Mouse (Mus musculus): Measurements from ENCODE around the gene Dtd1. TPM values are rescaled to one million over a fixed set of nuclear protein-coding genes. Genes with fewer than 3 reads are reported as not detected.

Gene Dtd1
- polyA plus RNA-seq, 1 experiment from 2014 or later: 47.9 TPM

- Histone ChIP-seq H3K4me2 (replicated peaks; ENCODE audit: low read depth, low read length) (no peak overlapping the region), H3K9ac (ENCODE audit: low read depth, low read length) (no peak overlapping the region), H3K27me3 (ENCODE audit: control insufficient read depth, insufficient read depth, low read length) (no peaks in the 10 kb centered on the region), H3K4me3 (ENCODE audit: low read length) (no peak overlapping the region), H3K9me3 (ENCODE audit: control insufficient read depth, low read length) (no peaks in the 10 kb centered on the region), H3K4me1 (ENCODE audit: control insufficient read depth, insufficient read depth, low read length) (no peaks in the 10 kb centered on the region; the same call in 1 of the 2 replicates), H3K36me3 (ENCODE audit: control insufficient read depth, insufficient read depth, low read length) (no peaks in the 10 kb centered on the region), H3K27ac (ENCODE audit: low read depth, low read length) (no peak overlapping the region)
- no peak for ATAC-seq (ENCODE audit: low FRiP score, low TSS enrichment)
- 67% methylated on average over 8 of the region's 8 CpGs for WGBS
Measured at GRCm38 (mm10) chr2:144774636-144775160, 175.0 kb downstream of the Dtd1 start.

GRCm38 (mm10) chr2:144775626-144776025, 175.9 kb downstream of the Dtd1 start:
- no peak overlapping the region for H3K9ac ChIP-seq (ENCODE audit: low read depth, low read length)
- no peak overlapping the region for H3K27ac ChIP-seq (ENCODE audit: low read depth, low read length)
- H3K36me3 ChIP-seq (ENCODE audit: control insufficient read depth, insufficient read depth, low read length): no peaks in the 10 kb centered on the region
- H3K4me2 ChIP-seq (replicated peaks; ENCODE audit: low read depth, low read length): no peak overlapping the region
- no peaks in the 10 kb centered on the region for H3K9me3 ChIP-seq (ENCODE audit: control insufficient read depth, low read length)
- no peak for ATAC-seq (ENCODE audit: low FRiP score, low TSS enrichment)
- WGBS: 92% methylated on average over 4 of the region's 4 CpGs
- H3K4me1 ChIP-seq (ENCODE audit: control insufficient read depth, insufficient read depth, low read length): no peaks in the 10 kb centered on the region
- H3K4me3 ChIP-seq (ENCODE audit: low read length): no peak overlapping the region
- H3K27me3 ChIP-seq (ENCODE audit: control insufficient read depth, insufficient read depth, low read length): no peaks in the 10 kb centered on the region

GRCm38 (mm10) chr2:144779263-144779662, 179.6 kb downstream of the Dtd1 start:
- Histone ChIP-seq H3K27me3 (ENCODE audit: control insufficient read depth, insufficient read depth, low read length) (no peaks in the 10 kb centered on the region), H3K27ac (ENCODE audit: low read depth, low read length) (no peak overlapping the region), H3K9me3 (ENCODE audit: control insufficient read depth, low read length) (no peaks in the 10 kb centered on the region), H3K36me3 (ENCODE audit: control insufficient read depth, insufficient read depth, low read length) (no peaks in the 10 kb centered on the region), H3K9ac (ENCODE audit: low read depth, low read length) (no peak overlapping the region), H3K4me3 (ENCODE audit: low read length) (no peak overlapping the region), H3K4me2 (replicated peaks; ENCODE audit: low read depth, low read length) (no peak overlapping the region), H3K4me1 (ENCODE audit: control insufficient read depth, insufficient read depth, low read length) (no peaks in the 10 kb centered on the region)
- 67% methylated on average over 7 of the region's 7 CpGs for WGBS
- ATAC-seq (ENCODE audit: low FRiP score, low TSS enrichment): no peak

- no peak overlapping the region for H3K4me3 ChIP-seq (ENCODE audit: low read length)
- H3K36me3 ChIP-seq (ENCODE audit: control insufficient read depth, insufficient read depth, low read length): no peaks in the 10 kb centered on the region
- WGBS: 36% methylated on average over 5 of the region's 5 CpGs
- no peak overlapping the region for H3K27ac ChIP-seq (ENCODE audit: low read depth, low read length)
- no peak overlapping the region for H3K4me2 ChIP-seq (replicated peaks; ENCODE audit: low read depth, low read length)
- no peaks in the 10 kb centered on the region for H3K9me3 ChIP-seq (ENCODE audit: control insufficient read depth, low read length)
- ATAC-seq (ENCODE audit: low FRiP score, low TSS enrichment): no peak
- no peaks in the 10 kb centered on the region for H3K27me3 ChIP-seq (ENCODE audit: control insufficient read depth, insufficient read depth, low read length)
- no peak overlapping the region for H3K9ac ChIP-seq (ENCODE audit: low read depth, low read length)
- H3K4me1 ChIP-seq (ENCODE audit: control insufficient read depth, insufficient read depth, low read length): no peaks in the 10 kb centered on the region
Measured at GRCm38 (mm10) chr2:144780731-144781130, 181.0 kb downstream of the Dtd1 start.

DNA sequence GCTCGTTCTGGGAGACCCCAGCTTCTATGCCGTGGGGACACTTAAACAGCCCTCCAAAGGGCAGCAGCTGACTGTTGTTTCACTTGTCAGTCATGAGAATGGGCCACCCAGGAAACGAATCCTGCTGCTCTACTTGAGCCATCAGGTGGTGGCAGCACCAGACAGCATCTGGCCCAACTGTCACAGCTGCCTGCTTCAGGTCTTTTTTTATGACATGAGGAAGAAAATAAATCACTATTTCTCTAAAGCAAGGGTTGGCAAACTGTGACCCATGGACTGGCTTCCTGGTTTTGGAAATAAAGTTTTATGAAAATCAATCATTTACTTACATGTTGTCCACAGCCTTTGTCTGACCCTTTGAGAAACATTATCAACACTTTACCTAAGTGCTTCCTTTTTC, 182.2 kb downstream of the Dtd1 start:
- no peak for ATAC-seq (ENCODE audit: low FRiP score, low TSS enrichment)
- Histone ChIP-seq H3K27ac (ENCODE audit: low read depth, low read length) (0 out of 2 replicates have a peak overlapping the region, but pooled peaks have one; percentile 11), H3K36me3 (ENCODE audit: control insufficient read depth, insufficient read depth, low read length) (no peaks in the 10 kb centered on the region), H3K4me3 (ENCODE audit: low read length) (no peak overlapping the region), H3K4me1 (ENCODE audit: control insufficient read depth, insufficient read depth, low read length) (no peaks in the 10 kb centered on the region), H3K9ac (ENCODE audit: low read depth, low read length) (no peak overlapping the region), H3K9me3 (ENCODE audit: control insufficient read depth, low read length) (no peaks in the 10 kb centered on the region), H3K4me2 (replicated peaks; ENCODE audit: low read depth, low read length) (no peak overlapping the region), H3K27me3 (ENCODE audit: control insufficient read depth, insufficient read depth, low read length) (no peaks in the 10 kb centered on the region)
- 48% methylated on average over 3 of the region's 3 CpGs for WGBS

DNA sequence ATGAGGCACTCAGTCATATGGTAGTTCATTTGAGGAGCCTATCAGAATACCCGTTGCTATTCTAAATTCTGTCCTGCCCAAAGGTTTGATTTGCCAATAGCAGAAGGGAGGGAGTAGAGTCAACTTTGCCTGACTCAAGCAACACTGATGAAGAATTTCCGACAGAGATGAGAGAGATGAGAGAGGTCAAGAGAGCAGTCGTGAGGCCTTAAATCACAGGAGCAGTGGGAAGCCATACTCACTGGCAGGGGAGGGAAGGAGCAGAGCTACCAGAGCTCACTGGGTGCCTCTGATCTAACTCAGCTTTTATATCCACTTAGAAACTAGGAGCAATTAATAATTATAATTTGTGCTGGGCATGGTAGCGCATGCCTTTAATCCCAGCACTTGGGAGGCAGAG, 182.8 kb downstream of the Dtd1 start:
- no peaks in the 10 kb centered on the region for H3K4me1 ChIP-seq (ENCODE audit: control insufficient read depth, insufficient read depth, low read length)
- H3K4me3 ChIP-seq (ENCODE audit: low read length): no peak overlapping the region
- 0 out of 2 replicates have a peak, but pooled peaks have one; percentile 46 for ATAC-seq (ENCODE audit: low FRiP score, low TSS enrichment)
- no peaks in the 10 kb centered on the region for H3K27me3 ChIP-seq (ENCODE audit: control insufficient read depth, insufficient read depth, low read length)
- H3K9me3 ChIP-seq (ENCODE audit: control insufficient read depth, low read length): no peaks in the 10 kb centered on the region
- no peak overlapping the region for H3K9ac ChIP-seq (ENCODE audit: low read depth, low read length)
- H3K27ac ChIP-seq (ENCODE audit: low read depth, low read length): no peak overlapping the region
- H3K4me2 ChIP-seq (replicated peaks; ENCODE audit: low read depth, low read length): no peak overlapping the region
- no peaks in the 10 kb centered on the region for H3K36me3 ChIP-seq (ENCODE audit: control insufficient read depth, insufficient read depth, low read length)
- 60% methylated on average over 4 of the region's 4 CpGs for WGBS

- ATAC-seq (ENCODE audit: low FRiP score, low TSS enrichment): no peak
- H3K9me3 ChIP-seq (ENCODE audit: control insufficient read depth, low read length): no peaks in the 10 kb centered on the region
- no peak overlapping the region for H3K4me2 ChIP-seq (replicated peaks; ENCODE audit: low read depth, low read length)
- H3K9ac ChIP-seq (ENCODE audit: low read depth, low read length): no peak overlapping the region
- H3K36me3 ChIP-seq (ENCODE audit: control insufficient read depth, insufficient read depth, low read length): no peaks in the 10 kb centered on the region
- no peaks in the 10 kb centered on the region for H3K4me1 ChIP-seq (ENCODE audit: control insufficient read depth, insufficient read depth, low read length)
- no peak overlapping the region for H3K27ac ChIP-seq (ENCODE audit: low read depth, low read length)
- no peaks in the 10 kb centered on the region for H3K27me3 ChIP-seq (ENCODE audit: control insufficient read depth, insufficient read depth, low read length)
- WGBS: 88% methylated on average over 1 of the region's 1 CpGs
- no peak overlapping the region for H3K4me3 ChIP-seq (ENCODE audit: low read length)
Measured at GRCm38 (mm10) chr2:144783190-144783589, 183.5 kb downstream of the Dtd1 start.

DNA sequence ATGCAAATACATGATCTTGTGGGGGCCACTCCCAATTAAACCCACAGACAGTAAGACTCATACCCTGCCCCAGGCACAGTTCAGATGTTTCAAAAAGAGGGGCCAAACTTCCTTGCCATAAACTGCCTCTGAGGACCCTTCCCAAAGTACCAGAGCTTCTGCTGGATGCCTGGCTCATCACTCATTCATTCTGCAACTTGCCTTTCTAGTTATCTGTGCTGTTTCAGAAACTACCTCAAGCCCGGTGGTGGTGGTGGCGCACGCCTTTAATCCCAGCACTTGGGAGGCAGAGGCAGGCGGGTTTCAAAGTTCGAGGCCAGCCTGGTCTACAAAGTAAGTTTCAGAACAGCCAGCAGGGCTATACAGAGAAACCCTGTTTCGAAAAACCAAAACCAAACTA, 184.1 kb downstream of the Dtd1 start:
- ATAC-seq (ENCODE audit: low FRiP score, low TSS enrichment): no peak
- Histone ChIP-seq H3K27ac (ENCODE audit: low read depth, low read length) (no peak overlapping the region), H3K9me3 (ENCODE audit: control insufficient read depth, low read length) (no peaks in the 10 kb centered on the region), H3K4me3 (ENCODE audit: low read length) (no peak overlapping the region), H3K27me3 (ENCODE audit: control insufficient read depth, insufficient read depth, low read length) (no peaks in the 10 kb centered on the region), H3K9ac (ENCODE audit: low read depth, low read length) (no peak overlapping the region), H3K4me1 (ENCODE audit: control insufficient read depth, insufficient read depth, low read length) (no peaks in the 10 kb centered on the region), H3K36me3 (ENCODE audit: control insufficient read depth, insufficient read depth, low read length) (no peaks in the 10 kb centered on the region), H3K4me2 (replicated peaks; ENCODE audit: low read depth, low read length) (no peak overlapping the region)
- 93% methylated on average over 6 of the region's 6 CpGs for WGBS

- H3K27ac ChIP-seq (ENCODE audit: low read depth, low read length): no peak overlapping the region
- H3K9me3 ChIP-seq (ENCODE audit: control insufficient read depth, low read length): no peaks in the 10 kb centered on the region
- no peak overlapping the region for H3K9ac ChIP-seq (ENCODE audit: low read depth, low read length)
- 23% methylated on average over 14 of the region's 14 CpGs for WGBS
- no peak overlapping the region for H3K4me3 ChIP-seq (ENCODE audit: low read length)
- no peak overlapping the region for H3K4me2 ChIP-seq (replicated peaks; ENCODE audit: low read depth, low read length)
- H3K4me1 ChIP-seq (ENCODE audit: control insufficient read depth, insufficient read depth, low read length): no peaks in the 10 kb centered on the region
- no peaks in the 10 kb centered on the region for H3K36me3 ChIP-seq (ENCODE audit: control insufficient read depth, insufficient read depth, low read length)
- no peak for ATAC-seq (ENCODE audit: low FRiP score, low TSS enrichment)
- no peaks in the 10 kb centered on the region for H3K27me3 ChIP-seq (ENCODE audit: control insufficient read depth, insufficient read depth, low read length)
Measured at GRCm38 (mm10) chr2:144791671-144792294, 192.1 kb downstream of the Dtd1 start.
